Mouse (Mus musculus): ENCODE measurements around the gene Ntn1. TPM values are rescaled to one million over a fixed set of nuclear protein-coding genes. Genes with fewer than 3 reads are reported as not detected.

Gene Ntn1
- polyA plus RNA-seq, 1 experiment = 23.7 TPM

- TF ChIP-seq POLR2A (IDR thresholded peaks at IDR 0.05; ENCODE audit: low read depth, low read length) (no peak), CTCF (IDR thresholded peaks at IDR 0.05; ENCODE audit: extremely low read depth, insufficient read length, insufficient replicate concordance, low read depth, low read length) (no peak)
- no peak overlapping the region for H3K4me3 ChIP-seq (ENCODE audit: low read depth, low read length)
- H3K4me1 ChIP-seq (ENCODE audit: control insufficient read depth, insufficient read depth, insufficient read length, low read length) = peaks cover 11% of the 10 kb centered on the region
- no peak overlapping the region for H3K27ac ChIP-seq (ENCODE audit: insufficient read depth, low read depth, low read length)
- no peaks in the 10 kb centered on the region for H3K36me3 ChIP-seq (ENCODE audit: control insufficient read depth, insufficient read depth, low read length)
- H3K27me3 ChIP-seq (ENCODE audit: control insufficient read depth, insufficient read depth, low read length) = peaks cover 49% of the 10 kb centered on the region
- 28% methylated on average over 1 of the region's 1 CpGs for WGBS
Observed at GRCm38 (mm10) chr11:68388655-68389015, 12.0 kb downstream of the Ntn1 start.

GRCm38 (mm10) chr11:68387971-68388654 lies 12.5 kb downstream of the Ntn1 start:
- H3K36me3 ChIP-seq (ENCODE audit: control insufficient read depth, insufficient read depth, low read length) = no peaks in the 10 kb centered on the region
- no peak for TF ChIP-seq CTCF (IDR thresholded peaks at IDR 0.05; ENCODE audit: extremely low read depth, insufficient read length, insufficient replicate concordance, low read depth, low read length)
- TF ChIP-seq POLR2A (IDR thresholded peaks at IDR 0.05; ENCODE audit: low read depth, low read length) = no peak
- H3K4me3 ChIP-seq (ENCODE audit: low read depth, low read length) = no peak overlapping the region
- WGBS = 65% methylated on average over 11 of the region's 11 CpGs
- H3K4me1 ChIP-seq (ENCODE audit: control insufficient read depth, insufficient read depth, insufficient read length, low read length) = peaks cover 11% of the 10 kb centered on the region
- peaks cover 49% of the 10 kb centered on the region for H3K27me3 ChIP-seq (ENCODE audit: control insufficient read depth, insufficient read depth, low read length)
- H3K27ac ChIP-seq (ENCODE audit: insufficient read depth, low read depth, low read length) = no peak overlapping the region

- Histone ChIP-seq H3K4me3 (ENCODE audit: low read depth, low read length) (peak overlapping the region; percentile 59), H3K36me3 (ENCODE audit: control insufficient read depth, insufficient read depth, low read length) (no peaks in the 10 kb centered on the region), H3K27ac (ENCODE audit: insufficient read depth, low read depth, low read length) (peak overlapping the region; percentile 37; the same call in 1 of the 2 replicates), H3K4me1 (ENCODE audit: control insufficient read depth, insufficient read depth, insufficient read length, low read length) (peaks cover 11% of the 10 kb centered on the region), H3K27me3 (ENCODE audit: control insufficient read depth, insufficient read depth, low read length) (peaks cover 49% of the 10 kb centered on the region)
- 68% methylated on average over 4 of the region's 4 CpGs for WGBS
- TF ChIP-seq POLR2A (IDR thresholded peaks at IDR 0.05; ENCODE audit: low read depth, low read length) = no peak
- no peak for TF ChIP-seq CTCF (IDR thresholded peaks at IDR 0.05; ENCODE audit: extremely low read depth, insufficient read length, insufficient replicate concordance, low read depth, low read length)
Observed at GRCm38 (mm10) chr11:68387441-68387760, 13.2 kb downstream of the Ntn1 start.

- 3% methylated on average over 84 of the region's 90 CpGs for WGBS
- Histone ChIP-seq H3K4me3 (ENCODE audit: low read depth, low read length) (peak overlapping the region; percentile 59), H3K4me1 (ENCODE audit: control insufficient read depth, insufficient read depth, insufficient read length, low read length) (peaks cover 11% of the 10 kb centered on the region), H3K27ac (ENCODE audit: insufficient read depth, low read depth, low read length) (peak overlapping the region; percentile 37; the same call in 1 of the 2 replicates), H3K36me3 (ENCODE audit: control insufficient read depth, insufficient read depth, low read length) (no peaks in the 10 kb centered on the region), H3K27me3 (ENCODE audit: control insufficient read depth, insufficient read depth, low read length) (peaks cover 49% of the 10 kb centered on the region)
- TF ChIP-seq CTCF (IDR thresholded peaks at IDR 0.05; ENCODE audit: extremely low read depth, insufficient read length, insufficient replicate concordance, low read depth, low read length) = no peak
- no peak for TF ChIP-seq POLR2A (IDR thresholded peaks at IDR 0.05; ENCODE audit: low read depth, low read length)
Observed at GRCm38 (mm10) chr11:68386589-68387440, 13.8 kb downstream of the Ntn1 start.

GRCm38 (mm10) chr11:68385921-68386588 lies 14.6 kb downstream of the Ntn1 start:
- TF ChIP-seq POLR2A (IDR thresholded peaks at IDR 0.05; ENCODE audit: low read depth, low read length) (no peak), CTCF (IDR thresholded peaks at IDR 0.05; ENCODE audit: extremely low read depth, insufficient read length, insufficient replicate concordance, low read depth, low read length) (no peak)
- Histone ChIP-seq H3K4me3 (ENCODE audit: low read depth, low read length) (peak overlapping the region; percentile 59), H3K4me1 (ENCODE audit: control insufficient read depth, insufficient read depth, insufficient read length, low read length) (peaks cover 11% of the 10 kb centered on the region), H3K27me3 (ENCODE audit: control insufficient read depth, insufficient read depth, low read length) (peaks cover 49% of the 10 kb centered on the region), H3K36me3 (ENCODE audit: control insufficient read depth, insufficient read depth, low read length) (no peaks in the 10 kb centered on the region), H3K27ac (ENCODE audit: insufficient read depth, low read depth, low read length) (no peak overlapping the region; the same call in 1 of the 2 replicates)
- WGBS = under 1% methylated on average over 67 of the region's 68 CpGs

GRCm38 (mm10) chr11:68385021-68385821 lies 15.4 kb downstream of the Ntn1 start:
- peaks cover 11% of the 10 kb centered on the region for H3K4me1 ChIP-seq (ENCODE audit: control insufficient read depth, insufficient read depth, insufficient read length, low read length)
- peak overlapping the region; percentile 59 for H3K4me3 ChIP-seq (ENCODE audit: low read depth, low read length)
- no peak overlapping the region for H3K27ac ChIP-seq (ENCODE audit: insufficient read depth, low read depth, low read length)
- no peaks in the 10 kb centered on the region for H3K36me3 ChIP-seq (ENCODE audit: control insufficient read depth, insufficient read depth, low read length)
- peaks cover 42% of the 10 kb centered on the region for H3K27me3 ChIP-seq (ENCODE audit: control insufficient read depth, insufficient read depth, low read length)
- 1% methylated on average over 94 of the region's 94 CpGs for WGBS
- TF ChIP-seq POLR2A (IDR thresholded peaks at IDR 0.05; ENCODE audit: low read depth, low read length) (no peak), CTCF (IDR thresholded peaks at IDR 0.05; ENCODE audit: extremely low read depth, insufficient read length, insufficient replicate concordance, low read depth, low read length) (no peak)

All from small intestine, adult 2 months (tissue).